Mouse (Mus musculus): ENCODE results near the gene Icam1. TPM values are rescaled to one million over a fixed set of nuclear protein-coding genes. Genes with fewer than 3 reads are reported as not detected.

Gene Icam1
- polyA plus RNA-seq, 1 experiment from 2014 or later: 12.3 TPM

- DNase-seq (ENCODE audit: low spot score) (no peak), ATAC-seq (replicated peaks; ENCODE audit: low FRiP score, low read depth) (no peak)
- Histone ChIP-seq H3K9ac (ENCODE audit: low read depth, low read length) (no peak overlapping the region), H3K4me1 (replicated peaks; ENCODE audit: insufficient read depth, low read length) (peaks cover 11% of the 10 kb centered on the region; the same call in 1 of the 2 replicates), H3K36me3 (ENCODE audit: insufficient read depth, low read length) (no peaks in the 10 kb centered on the region), H3K27me3 (ENCODE audit: insufficient read depth, low read length) (no peaks in the 10 kb centered on the region), H3K4me2 (ENCODE audit: low read length) (no peak overlapping the region), H3K9me3 (replicated peaks; ENCODE audit: low read length) (no peaks in the 10 kb centered on the region), H3K4me3 (replicated peaks; ENCODE audit: low read depth, low read length) (no peak overlapping the region), H3K27ac (no peak overlapping the region)
- 70% methylated on average over 19 of the region's 19 CpGs for WGBS
- no peak for TF ChIP-seq CTCF (IDR thresholded peaks at IDR 0.05; ENCODE audit: low read depth)
Observed at GRCm38 (mm10) chr9:21025258-21025810, 9.5 kb downstream of the Icam1 start.

DNA sequence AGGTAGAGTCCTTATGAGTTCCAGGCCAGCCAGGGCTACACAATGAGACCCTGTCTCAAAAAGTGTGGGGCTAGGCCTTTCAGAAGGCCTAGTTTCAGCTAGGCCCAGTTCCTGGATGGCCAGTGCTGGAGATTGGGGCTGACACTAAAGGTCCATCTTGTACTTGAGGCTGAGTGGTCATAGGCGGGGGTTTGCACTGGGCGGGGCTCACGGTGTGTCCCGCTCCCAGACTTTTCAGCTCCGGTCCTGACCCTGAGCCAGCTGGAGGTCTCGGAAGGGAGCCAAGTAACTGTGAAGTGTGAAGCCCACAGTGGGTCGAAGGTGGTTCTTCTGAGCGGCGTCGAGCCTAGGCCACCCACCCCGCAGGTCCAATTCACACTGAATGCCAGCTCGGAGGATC, 11.1 kb downstream of the Icam1 start:
- Histone ChIP-seq H3K4me2 (ENCODE audit: low read length) (no peak overlapping the region), H3K27me3 (ENCODE audit: insufficient read depth, low read length) (peaks cover under 1% of the 10 kb centered on the region; the same call in 1 of the 2 replicates), H3K4me3 (replicated peaks; ENCODE audit: low read depth, low read length) (no peak overlapping the region), H3K36me3 (ENCODE audit: insufficient read depth, low read length) (no peaks in the 10 kb centered on the region), H3K9me3 (replicated peaks; ENCODE audit: low read length) (no peaks in the 10 kb centered on the region), H3K9ac (ENCODE audit: low read depth, low read length) (no peak overlapping the region), H3K27ac (no peak overlapping the region), H3K4me1 (replicated peaks; ENCODE audit: insufficient read depth, low read length) (peaks cover 17% of the 10 kb centered on the region)
- no peak for ATAC-seq (replicated peaks; ENCODE audit: low FRiP score, low read depth)
- no peak for TF ChIP-seq CTCF (IDR thresholded peaks at IDR 0.05; ENCODE audit: low read depth)
- no peak for DNase-seq (ENCODE audit: low spot score)
- 84% methylated on average over 12 of the region's 12 CpGs for WGBS

DNA sequence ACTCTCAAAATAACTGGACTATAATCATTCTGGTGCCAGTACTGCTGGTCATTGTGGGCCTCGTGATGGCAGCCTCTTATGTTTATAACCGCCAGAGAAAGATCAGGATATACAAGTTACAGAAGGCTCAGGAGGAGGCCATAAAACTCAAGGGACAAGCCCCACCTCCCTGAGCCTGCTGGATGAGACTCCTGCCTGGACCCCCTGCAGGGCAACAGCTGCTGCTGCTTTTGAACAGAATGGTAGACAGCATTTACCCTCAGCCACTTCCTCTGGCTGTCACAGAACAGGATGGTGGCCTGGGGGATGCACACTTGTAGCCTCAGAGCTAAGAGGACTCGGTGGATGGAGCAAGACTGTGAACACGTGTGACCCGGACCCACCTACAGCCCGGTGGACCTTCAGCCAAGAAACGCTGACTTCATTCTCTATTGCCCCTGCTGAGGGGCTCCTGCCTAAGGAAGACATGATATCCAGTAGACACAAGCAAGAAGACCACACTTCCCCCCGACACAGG, 12.0 kb downstream of the Icam1 start:
- no peak for TF ChIP-seq CTCF (IDR thresholded peaks at IDR 0.05; ENCODE audit: low read depth)
- 54% methylated on average over 8 of the region's 8 CpGs for WGBS
- H3K9ac ChIP-seq (ENCODE audit: low read depth, low read length): no peak overlapping the region
- no peak overlapping the region for H3K4me2 ChIP-seq (ENCODE audit: low read length)
- ATAC-seq (replicated peaks; ENCODE audit: low FRiP score, low read depth): no peak
- no peaks in the 10 kb centered on the region for H3K9me3 ChIP-seq (replicated peaks; ENCODE audit: low read length)
- no peak for DNase-seq (ENCODE audit: low spot score)
- H3K27me3 ChIP-seq (ENCODE audit: insufficient read depth, low read length): peaks cover 10% of the 10 kb centered on the region
- H3K27ac ChIP-seq: no peak overlapping the region
- peaks cover 25% of the 10 kb centered on the region for H3K4me1 ChIP-seq (replicated peaks; ENCODE audit: insufficient read depth, low read length)
- no peaks in the 10 kb centered on the region for H3K36me3 ChIP-seq (ENCODE audit: insufficient read depth, low read length)
- no peak overlapping the region for H3K4me3 ChIP-seq (replicated peaks; ENCODE audit: low read depth, low read length)

- TF ChIP-seq CTCF (IDR thresholded peaks at IDR 0.05; ENCODE audit: low read depth): no peak
- ATAC-seq (replicated peaks; ENCODE audit: low FRiP score, low read depth) (no peak), DNase-seq (ENCODE audit: low spot score) (no peak)
- 63% methylated on average over 6 of the region's 6 CpGs for WGBS
- Histone ChIP-seq H3K27me3 (ENCODE audit: insufficient read depth, low read length) (peaks cover 14% of the 10 kb centered on the region), H3K27ac (no peak overlapping the region), H3K4me3 (replicated peaks; ENCODE audit: low read depth, low read length) (no peak overlapping the region), H3K4me2 (ENCODE audit: low read length) (no peak overlapping the region), H3K4me1 (replicated peaks; ENCODE audit: insufficient read depth, low read length) (peaks cover 25% of the 10 kb centered on the region), H3K9me3 (replicated peaks; ENCODE audit: low read length) (no peaks in the 10 kb centered on the region), H3K36me3 (ENCODE audit: insufficient read depth, low read length) (no peaks in the 10 kb centered on the region), H3K9ac (ENCODE audit: low read depth, low read length) (no peak overlapping the region)
Observed at GRCm38 (mm10) chr9:21028560-21029110, 12.8 kb downstream of the Icam1 start.

DNA sequence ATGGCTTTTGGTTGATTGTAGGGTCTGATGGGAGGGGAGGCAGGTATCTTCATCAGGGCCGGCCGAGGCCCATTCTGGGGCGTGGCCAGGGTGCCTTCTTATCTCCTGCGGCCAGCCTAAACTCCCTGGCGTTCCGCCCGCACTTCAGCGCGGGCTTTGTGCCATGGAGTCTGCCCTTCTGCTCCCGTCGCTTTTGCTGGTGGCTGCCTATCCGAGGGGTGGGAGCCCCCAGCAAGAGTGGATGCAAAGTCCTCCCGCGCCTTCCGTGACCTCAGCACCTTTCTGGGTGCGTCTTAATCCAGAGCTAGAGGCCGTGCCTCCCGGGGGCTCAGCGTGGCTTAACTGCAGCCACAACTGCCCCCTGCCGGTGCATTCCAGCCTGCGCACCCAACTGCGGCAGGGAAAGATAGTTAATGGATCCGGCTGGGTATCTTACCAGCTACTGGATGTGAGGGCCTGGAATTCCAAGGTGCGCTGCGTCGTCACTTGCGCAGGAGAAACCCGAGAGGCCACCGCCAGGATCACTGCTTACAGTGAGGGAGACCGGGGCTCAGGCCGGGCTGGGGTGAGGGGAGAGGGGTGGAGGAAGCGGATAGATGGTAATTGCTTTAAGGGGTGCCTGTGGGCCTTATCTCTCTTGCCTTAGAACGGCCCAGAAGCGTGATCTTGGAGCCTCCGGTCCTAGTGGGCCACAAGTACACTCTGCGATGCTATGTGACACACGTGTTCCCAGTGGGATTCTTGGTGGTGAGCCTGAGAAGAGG, 13.7 kb downstream of the Icam1 start, which contains the start of gene Icam4:
Gene Icam4, plus strand, starts transcription at position 83 of the 764 bp plus-strand sequence.
- DNase-seq (ENCODE audit: low spot score): peak; percentile 82
- WGBS: 3% methylated on average over 37 of the region's 37 CpGs
- Histone ChIP-seq H3K4me3 (replicated peaks; ENCODE audit: low read depth, low read length) (peak within 1 kb of the TSS; percentile 20; the same call in 1 of the 2 replicates), H3K36me3 (ENCODE audit: insufficient read depth, low read length) (no peaks in the 10 kb centered on the region), H3K9ac (ENCODE audit: low read depth, low read length) (peak within 1 kb of the TSS; percentile 36; the same call in 1 of the 2 replicates), H3K27ac (no peak within 1 kb of the TSS), H3K27me3 (ENCODE audit: insufficient read depth, low read length) (peaks cover 15% of the 10 kb centered on the region), H3K9me3 (replicated peaks; ENCODE audit: low read length) (no peaks in the 10 kb centered on the region), H3K4me2 (ENCODE audit: low read length) (peak within 1 kb of the TSS; percentile 93), H3K4me1 (replicated peaks; ENCODE audit: insufficient read depth, low read length) (peaks cover 25% of the 10 kb centered on the region)
- TF ChIP-seq CTCF (IDR thresholded peaks at IDR 0.05; ENCODE audit: low read depth): peak; percentile 88
- ATAC-seq (replicated peaks; ENCODE audit: low FRiP score, low read depth): peak; percentile 11; the same call in 1 of the 2 replicates

GRCm38 (mm10) chr9:21030055-21030600, 14.3 kb downstream of the Icam1 start:
- 29% methylated on average over 22 of the region's 22 CpGs for WGBS
- Histone ChIP-seq H3K4me2 (ENCODE audit: low read length) (peak overlapping the region; percentile 93), H3K27ac (no peak overlapping the region), H3K9me3 (replicated peaks; ENCODE audit: low read length) (no peaks in the 10 kb centered on the region), H3K4me3 (replicated peaks; ENCODE audit: low read depth, low read length) (0 out of 2 replicates have a peak overlapping the region, but pooled peaks have one; percentile 6), H3K36me3 (ENCODE audit: insufficient read depth, low read length) (no peaks in the 10 kb centered on the region), H3K9ac (ENCODE audit: low read depth, low read length) (no peak overlapping the region), H3K27me3 (ENCODE audit: insufficient read depth, low read length) (peaks cover 22% of the 10 kb centered on the region), H3K4me1 (replicated peaks; ENCODE audit: insufficient read depth, low read length) (peaks cover 25% of the 10 kb centered on the region)
- no peak for TF ChIP-seq CTCF (IDR thresholded peaks at IDR 0.05; ENCODE audit: low read depth)
- ATAC-seq (replicated peaks; ENCODE audit: low FRiP score, low read depth) (no peak), DNase-seq (ENCODE audit: low spot score) (no peak)
